Mouse (Mus musculus) cerebellum, adult 9-10 months (tissue): ENCODE measurements around the gene Rfk.
A peak's percentile ranks its signal among the peaks of the same experiment; 100 is the strongest.

Experiments used
- DNase-seq: peaks from one replicate; pipeline ENCODE4 v3.0.0; 2022

The Rfk gene

DNA sequence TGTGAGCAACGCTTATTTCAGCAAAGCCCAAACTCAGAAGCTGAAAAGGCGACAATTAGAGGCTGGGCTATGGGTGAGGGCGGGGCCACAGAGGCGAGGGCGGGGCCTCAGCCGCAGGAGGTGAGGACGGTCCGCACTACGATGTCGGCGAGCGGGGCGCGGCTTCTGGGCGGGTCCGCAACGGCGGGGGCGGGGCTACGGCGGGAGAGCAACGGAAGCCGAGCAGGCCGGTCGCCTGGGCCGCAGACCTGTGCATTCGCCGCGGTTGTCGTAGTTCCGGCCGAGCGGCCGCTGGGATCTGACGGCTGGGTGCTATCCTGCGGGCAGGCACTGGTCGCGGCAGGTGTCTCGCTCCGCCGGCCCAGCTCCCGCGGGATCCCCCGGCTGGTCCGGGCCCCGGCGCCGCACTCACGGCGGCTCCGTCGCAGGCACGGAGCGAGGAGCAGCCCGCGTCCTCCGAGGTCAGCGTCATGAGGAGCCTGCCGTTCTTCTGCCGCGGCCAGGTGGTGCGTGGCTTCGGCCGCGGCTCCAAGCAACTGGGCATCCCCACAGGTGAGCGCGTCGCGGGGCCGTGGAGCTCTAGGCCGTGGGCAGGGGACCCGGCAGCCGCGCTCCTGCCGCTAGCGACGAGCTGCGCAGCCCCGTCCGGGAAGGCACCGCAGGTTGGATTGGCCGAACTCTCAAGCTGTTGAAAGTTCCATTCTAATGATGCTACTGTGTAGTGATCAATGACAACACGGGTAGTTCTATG lies at the start of gene Rfk:
Gene Rfk, plus strand, starts transcription at position 203 of the 751 bp plus-strand sequence.
- DNase-seq = peak; percentile 86

DNA sequence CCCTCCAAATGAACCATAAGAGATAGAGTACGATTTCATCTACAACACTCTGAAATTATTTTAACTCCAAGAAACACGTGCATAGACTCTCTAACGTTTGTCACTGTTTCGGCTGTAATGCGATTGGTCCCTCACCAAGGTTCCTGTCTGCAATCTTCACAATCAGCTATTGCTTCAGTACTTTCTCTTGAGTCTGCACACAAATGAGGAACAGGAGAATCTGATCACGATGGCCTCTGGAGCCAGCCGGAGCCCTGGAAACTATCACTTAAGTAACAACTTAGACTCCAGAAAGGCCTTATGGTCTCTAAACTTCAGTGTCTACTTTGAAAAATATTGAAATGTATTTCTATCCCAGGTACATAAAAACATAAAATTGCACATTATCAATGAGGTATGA lies 49.0 kb upstream of the Rfk start:
- no peak for DNase-seq

DNA sequence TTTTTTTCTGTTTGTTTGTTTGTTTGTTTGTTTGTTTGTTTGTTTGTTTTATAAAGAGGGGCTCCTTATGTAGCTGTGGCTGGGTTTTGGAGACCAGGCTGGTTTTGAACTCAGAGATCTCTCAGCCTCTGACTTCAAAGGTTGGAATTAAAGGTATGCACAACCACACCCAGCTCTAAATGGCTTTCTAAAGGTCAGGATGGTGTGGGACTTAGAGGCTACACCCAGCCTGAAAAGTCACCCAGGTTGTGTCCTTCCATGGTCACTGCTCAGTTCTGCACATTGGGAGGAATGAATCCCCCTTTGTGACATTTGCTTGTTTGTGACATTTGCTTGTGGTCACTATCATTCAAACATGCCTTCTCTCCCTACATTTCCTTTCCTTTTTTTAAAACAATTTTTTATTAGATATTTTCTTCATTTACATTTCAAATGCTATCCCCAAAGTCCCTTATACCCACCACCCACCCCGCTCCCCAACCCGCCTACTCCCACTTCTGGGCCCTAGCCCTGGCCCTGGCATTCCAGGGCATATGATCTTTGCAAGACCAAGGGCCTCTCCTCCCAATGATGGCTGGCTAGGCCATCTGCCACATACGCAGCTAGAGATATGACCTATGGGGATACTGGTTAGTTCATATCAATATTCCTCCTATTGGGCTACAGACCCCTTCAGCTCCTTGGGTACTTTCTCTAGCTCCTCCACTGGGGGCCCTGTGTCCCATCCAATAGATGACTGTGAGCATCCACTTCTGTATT lies 46.9 kb upstream of the Rfk start:
- DNase-seq = no peak

DNA sequence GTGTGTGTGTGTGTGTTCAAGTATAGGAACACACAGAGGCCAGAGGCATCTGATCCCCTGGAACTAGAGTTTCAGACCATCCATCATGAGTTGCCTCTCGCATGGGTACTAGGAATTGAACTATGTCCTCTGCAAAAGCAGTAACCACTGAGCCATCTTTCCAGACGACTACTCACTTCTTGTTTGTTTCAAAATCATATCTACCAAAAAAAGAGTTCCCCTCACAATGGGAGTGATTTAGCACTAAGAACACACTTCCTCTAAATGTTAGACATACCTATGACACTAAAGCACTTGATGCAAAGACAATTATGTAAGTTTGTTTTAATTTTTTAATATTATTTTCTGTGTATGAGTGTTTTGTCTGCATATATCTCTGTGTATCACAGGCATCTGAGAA lies 46.0 kb upstream of the Rfk start:
- DNase-seq = no peak

DNA sequence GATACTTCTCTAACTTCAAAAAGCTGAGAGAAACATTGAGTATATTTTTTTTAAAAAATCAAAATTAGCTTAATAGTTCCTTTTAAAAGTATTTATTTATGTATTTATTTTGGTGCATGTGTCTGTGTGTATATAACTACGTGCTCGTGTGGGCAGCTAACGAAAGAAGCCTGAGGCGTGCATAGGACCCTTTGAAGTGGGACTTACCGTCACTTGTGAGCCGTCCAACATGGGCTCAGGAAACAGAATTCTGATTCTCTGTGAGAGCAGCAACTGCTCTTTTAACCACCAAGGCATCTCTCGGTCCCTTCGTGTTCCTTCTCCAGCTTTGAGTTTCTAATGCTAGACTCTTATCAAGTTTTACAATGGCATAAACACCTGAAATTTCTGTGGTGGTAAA lies 40.1 kb upstream of the Rfk start:
- no peak for DNase-seq

DNA sequence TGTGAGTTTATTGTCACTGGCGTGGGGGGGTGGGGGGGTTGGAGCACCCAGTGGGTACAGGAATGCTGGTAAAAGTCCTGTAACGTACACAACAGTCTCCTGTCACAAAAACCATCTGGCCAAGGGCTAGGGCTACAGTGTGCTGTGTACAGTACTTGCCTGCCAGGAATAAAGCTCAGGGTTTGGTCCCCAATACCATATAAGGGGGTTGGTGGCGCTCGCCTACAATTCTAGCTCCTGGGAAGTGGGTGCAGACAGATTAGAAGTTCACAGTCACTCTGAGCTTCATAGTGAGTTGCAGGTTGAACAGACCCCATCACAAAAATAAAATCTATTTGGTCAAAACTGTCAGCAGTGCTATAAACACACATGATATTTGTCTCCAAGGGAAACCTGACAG lies 39.5 kb upstream of the Rfk start:
- no peak for DNase-seq

DNA sequence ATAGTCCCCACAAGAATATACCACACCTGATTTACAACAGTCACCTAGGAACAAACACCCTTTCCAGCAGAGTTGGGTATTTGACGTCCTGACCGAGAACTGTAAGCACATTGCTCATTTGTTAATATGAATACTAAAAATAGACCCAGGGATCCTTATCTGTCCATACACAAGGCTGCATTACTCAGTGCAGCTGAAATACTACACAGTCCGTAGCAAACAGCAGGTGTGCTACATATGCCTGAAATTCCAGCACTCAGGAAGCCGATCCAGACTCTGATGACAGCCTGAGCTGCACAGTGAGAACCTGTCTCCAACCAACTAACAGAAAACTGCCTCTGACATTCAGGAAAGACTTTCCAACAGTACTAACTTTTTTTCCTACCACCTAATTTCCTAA lies 39.0 kb upstream of the Rfk start:
- DNase-seq = no peak

DNA sequence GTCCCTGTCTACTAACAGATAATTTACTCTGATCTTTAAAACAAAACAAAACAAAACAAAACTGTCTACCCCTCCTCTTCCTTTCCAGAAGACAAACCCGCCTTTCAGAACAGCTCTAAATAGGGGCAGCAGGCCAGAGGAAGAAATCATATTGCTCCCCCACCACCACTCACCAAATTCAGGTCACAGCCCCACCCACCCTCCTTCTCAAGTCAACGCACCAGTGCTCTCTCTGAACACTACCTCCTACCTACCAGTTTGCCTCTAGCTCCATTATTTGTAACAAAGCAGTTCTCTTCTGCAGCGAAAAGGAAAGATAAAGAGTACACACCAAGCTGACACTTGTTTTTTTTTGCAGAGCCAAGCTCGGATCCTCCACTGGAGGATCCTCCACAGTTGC lies 38.5 kb upstream of the Rfk start:
- no peak for DNase-seq

DNA sequence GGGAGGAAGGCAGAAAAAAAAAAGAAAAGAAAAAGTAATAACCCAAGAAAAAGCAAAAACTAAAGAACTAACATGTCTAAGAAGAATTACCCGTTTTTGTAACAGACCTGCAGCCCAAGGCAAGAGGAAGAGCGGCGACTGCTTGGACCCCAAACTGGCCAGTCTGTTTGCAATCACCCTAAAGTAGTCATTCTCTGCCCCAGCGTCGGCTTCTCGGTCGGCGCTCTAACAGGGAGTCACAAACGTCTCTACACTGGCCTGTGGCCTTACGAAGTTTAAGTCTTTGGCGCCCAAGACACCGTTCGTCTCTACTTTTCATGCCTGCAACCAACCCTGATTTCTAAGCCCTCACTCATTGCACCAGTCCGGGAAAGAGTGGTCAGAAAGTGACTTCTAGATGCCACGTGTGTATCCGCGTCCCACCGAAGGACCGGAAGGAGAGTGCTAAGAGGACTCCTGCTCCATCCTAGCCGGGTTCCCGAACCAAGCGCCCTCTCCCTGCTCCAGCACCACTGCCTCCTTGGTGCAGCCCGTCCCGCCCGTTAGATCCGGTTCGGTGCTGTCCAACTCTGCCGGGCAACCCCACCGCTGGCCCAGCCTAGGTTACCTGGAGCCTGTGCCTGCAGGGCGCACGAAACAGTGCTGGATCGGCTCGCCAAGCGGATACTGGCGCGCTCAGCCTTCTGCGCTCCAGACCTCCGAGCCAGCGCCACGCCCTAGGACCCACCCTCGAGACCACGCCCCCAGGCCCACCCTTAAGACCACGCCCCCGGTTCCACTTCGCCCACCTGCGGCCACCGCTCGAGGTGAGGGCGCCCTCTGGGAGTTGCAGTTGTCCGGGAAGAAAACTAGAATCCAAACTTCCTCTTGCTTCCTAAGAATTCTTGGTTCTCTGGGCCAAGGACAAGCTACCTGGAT lies 37.6 kb upstream of the Rfk start:
- DNase-seq = peak; percentile 80

DNA sequence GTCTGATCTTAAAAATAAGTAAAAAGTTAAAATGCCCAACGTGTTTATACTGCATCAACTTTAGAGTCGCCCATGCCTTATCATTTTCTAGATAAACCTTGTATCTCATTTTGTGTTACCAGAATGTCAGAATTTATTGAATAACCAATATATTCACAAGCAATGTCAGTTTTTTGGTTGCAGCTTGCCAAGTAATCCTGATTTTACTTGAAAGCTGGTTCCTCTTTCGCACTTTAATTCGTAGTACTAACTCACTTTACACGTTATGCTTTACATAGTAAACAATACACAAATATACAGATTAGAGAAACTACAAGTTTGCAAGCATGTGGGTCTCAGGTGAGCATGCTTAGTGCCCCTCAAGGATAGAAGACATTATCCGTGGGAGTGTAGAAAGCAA lies 36.9 kb upstream of the Rfk start:
- DNase-seq = no peak

DNA sequence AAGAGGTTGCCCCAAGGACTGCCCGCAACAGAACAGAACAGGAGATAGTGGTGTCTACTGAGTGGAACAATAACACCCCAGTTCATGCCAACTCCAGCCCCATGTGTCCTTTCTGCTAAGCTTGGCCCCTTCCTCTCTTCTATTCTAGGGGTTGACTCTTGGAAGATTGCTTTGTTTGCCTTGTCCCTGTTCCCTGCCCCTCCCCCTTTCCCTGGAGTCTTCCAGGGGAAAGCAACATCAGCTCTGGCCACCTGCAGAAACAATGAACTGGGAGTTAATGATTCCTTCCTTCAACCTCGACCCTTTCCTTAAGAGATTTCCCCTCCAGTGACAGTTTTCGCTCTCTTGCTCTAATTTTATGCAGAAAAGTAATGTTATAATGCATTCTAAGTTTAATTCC lies 36.5 kb upstream of the Rfk start:
- no peak for DNase-seq

DNA sequence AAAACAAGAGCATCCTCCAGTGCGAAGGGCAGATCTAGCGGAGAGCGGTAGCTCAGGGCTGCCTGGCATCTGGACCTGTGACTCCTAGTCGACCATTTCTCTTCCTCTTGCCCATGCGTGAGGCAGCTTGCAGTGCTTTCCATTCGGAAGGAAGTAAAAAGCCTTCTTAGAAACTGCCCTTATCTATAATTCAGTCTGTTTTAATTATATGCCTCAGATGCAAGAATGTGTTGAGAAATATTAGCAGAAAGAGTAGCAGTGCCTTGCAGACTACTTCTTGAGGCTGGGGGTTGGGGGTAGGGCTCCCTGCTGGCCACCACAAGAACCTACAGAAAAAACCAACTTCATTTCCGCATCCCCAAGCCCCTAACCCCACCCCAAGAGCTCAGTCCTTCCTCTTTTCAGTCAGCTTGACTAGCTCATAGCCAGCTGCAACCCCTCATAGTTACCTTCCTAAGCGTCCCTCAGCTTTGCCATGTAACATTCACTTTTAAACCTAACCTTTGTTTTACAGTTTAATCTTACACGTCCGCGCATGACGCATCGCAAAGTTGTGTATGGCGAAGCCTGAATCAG lies 34.4 kb upstream of the Rfk start:
- no peak for DNase-seq

DNA sequence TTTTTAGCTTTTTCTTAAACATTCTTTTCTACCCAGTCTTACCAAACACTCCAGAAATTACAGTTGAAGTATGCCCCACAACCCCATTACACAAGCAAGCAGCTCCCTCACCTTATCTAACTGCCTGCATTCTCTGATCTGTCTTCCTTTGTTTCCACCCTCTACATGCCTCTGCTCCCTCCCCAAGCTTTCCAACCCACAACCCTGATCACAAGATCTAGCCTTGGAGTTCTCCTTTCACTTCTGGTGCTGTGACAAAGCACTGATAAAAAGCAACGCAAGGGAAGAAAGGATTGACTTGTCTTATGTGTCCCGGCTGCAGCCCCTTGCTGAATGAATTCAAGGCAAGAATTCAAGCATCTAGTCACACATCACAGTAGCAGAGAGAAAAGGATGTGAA lies 32.7 kb upstream of the Rfk start:
- DNase-seq = no peak

DNA sequence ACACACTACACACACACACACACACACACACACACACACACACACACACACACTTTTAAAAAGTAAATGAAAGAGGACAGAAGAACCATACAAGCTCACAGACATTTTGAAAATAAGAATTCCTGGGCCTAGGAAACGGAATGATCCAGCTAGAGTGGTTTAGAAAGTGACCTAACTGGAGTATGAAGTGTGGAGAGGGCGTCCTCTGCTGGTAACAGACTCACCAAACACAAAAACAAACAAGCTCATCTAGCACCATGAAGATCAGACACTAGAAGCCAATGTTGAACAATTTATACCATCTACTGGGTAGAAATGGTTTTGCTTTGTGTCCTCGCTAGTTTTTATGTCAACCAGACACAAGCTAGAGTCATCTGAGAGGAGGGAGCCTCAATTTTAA lies 29.1 kb upstream of the Rfk start:
- DNase-seq = peak; percentile 50

DNA sequence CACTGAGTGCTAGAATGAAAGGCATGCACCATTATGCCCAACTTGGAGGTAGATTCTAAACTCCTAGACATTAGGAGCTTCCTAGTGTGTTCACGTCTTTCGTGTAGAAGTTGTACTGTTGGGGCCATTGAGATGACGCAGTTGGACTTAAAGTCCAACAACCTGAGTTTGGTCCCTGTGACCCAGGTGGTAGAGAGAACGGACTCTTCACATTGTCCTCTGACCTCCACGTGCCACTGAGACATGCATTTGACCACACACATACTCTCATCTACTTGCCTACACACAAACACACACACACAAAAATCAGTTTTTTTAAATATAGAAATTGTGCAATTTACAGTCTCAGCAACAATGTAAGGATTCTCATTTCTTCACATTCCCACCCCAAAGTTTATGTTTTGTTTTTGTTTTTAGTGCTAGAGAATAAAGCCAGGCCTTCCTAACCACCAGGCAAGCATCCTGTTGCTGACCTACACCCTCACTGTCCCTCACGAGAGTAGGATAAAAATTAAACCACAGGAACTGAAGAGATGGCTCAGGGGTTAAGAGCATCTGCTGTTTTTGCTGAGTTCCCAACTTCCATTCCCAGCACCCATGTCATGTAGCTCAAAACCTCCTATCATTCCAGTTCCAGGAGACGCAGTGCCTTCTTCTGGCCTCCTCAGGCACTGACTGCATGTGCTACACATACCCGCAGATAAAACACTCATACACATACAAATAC lies 27.3 kb upstream of the Rfk start:
- DNase-seq = no peak

DNA sequence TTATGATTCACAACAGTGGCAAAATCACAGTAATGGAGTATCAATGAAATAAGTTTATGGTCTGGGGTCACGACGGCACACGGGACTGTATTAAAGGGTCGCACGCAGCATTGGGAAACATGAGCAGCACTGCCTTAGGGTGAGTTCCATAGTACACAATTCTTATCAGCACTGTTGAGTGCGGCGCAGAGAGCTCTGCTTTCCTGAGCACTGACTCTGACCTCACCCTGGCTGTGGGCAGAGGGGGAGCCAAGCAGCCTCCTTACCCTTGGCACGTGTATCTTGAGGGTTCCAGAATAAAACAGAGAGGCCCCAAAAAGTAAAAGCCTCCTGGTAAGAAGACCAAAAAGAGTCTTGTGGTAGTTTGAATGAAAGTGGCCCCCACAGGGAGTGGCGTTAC lies 25.3 kb upstream of the Rfk start:
- DNase-seq = no peak

DNA sequence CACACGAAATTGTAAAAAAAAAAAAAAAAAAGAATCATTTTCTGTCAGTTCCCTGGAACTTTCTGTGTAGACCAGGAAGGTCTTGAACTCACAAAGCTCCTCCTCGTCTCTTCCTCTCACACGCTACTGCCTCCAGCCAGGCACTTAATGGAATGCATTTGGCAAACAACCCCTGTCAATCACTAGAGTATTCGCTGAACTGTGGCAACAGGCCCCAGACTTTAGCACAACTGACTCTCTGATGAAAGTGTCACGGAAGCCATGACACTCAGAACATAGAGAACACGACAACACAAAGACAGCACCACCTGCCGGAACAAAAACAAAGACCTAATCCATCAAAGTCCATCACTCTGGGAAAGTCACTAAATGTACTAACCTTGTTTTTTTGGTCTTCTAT lies 24.3 kb upstream of the Rfk start:
- DNase-seq = no peak

DNA sequence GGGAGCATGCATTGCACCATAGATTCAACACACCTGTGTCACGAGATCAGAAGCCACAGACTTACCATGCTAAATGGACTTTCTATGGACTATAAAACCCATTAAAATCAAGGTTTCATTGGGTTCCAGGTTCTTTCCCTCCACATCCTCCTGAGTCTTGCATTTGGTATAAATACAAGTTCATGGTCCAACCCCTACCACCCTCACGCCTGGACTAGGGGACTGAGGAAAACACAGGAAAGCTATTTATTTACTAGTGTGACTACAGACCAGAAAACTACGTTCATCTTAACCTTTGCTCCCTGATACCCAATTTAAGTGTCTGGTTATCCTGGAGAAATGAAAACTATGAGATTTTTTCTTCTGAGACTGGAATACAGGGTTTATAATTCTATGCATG lies 21.1 kb upstream of the Rfk start, which contains the start of gene Gcnt1:
Gene Gcnt1, minus strand, starts transcription at position 144 of the 400 bp plus-strand sequence.
- no peak for DNase-seq

DNA sequence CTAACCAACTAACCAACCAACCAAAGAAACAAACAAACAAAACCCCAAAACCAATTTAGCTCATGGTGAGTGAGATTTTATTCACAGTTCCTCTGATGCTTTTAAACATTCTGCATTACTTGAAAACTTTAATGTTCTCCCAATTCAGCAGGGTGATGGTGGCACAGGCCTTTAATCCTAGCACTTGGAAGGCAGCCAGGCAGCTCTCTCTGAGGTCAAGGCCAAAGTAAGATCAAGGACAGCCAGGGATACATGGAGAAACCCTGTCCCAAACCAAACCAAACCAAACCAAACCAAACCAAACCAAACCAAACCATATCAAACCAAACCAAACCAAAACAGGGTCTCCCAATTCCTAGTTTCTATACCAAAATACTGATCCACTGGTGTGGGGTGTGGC lies 15.0 kb upstream of the Rfk start:
- no peak for DNase-seq

DNA sequence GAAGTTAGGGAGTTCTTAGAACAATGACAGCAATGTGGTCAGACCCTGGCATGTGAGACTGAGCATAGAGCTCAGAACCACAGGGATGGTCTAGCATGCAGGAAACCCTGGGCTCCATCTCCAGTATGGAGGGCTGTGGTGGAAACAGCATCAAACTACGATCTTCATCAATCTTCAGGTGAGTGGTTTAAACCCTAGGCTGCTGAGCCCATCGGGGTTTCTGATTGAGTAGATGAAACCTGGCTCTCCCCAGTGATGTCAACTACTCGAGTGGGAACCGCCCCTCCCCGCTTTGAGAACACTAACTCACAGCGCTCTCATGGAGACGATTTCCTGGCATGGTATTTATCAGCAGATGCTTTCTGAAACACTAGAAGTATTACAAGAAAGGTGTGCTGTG lies 13.3 kb upstream of the Rfk start:
- DNase-seq = no peak

DNA sequence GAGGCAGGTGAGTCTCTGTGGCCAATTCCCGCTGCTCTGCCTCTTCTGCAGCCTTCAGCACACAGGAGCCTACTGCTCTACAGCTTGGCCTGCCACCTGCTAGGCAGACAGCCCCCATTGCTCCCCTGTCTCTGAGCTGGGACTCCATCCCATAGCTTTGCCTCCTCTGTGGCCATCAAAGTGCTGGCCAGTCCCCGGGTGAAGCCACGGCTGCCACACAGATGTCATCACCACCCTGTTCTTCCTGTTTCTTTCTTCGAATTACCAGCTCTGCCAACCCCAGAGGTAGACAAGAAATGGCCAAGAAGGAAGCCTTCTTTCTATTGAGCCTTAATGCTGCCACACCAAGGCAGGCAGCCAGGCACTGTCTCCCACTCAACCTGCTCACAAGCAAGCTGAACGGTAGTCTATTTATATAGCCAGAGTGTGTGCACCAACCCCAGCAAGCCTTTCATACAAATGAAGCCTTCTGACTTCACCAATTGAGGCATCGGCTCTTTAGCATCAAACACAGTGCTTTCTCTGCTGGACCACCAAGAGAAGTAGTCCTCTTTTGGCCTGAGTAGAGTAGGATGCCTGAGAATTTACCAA lies 10.9 kb upstream of the Rfk start:
- DNase-seq = no peak

DNA sequence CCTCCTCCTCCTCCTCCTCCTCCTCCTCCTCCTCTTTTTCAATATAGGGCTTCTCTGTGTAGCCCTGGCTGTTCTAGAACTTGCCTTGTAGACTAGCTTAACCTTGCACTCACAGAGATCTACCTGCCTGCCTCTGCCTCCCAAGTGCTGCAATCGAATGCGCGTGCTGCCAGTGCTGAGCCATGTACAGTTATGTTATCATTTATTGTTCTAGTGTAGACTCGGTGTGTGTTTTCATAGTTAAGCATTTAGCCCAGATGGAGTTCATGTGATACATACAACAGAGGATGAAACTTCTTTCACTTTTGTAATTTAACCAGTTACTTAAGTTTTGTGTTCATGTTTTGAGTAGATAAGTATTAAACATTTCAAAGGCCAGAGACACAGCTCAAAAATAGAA lies 8.8 kb upstream of the Rfk start:
- no peak for DNase-seq
